In the genomic region with DNA sequence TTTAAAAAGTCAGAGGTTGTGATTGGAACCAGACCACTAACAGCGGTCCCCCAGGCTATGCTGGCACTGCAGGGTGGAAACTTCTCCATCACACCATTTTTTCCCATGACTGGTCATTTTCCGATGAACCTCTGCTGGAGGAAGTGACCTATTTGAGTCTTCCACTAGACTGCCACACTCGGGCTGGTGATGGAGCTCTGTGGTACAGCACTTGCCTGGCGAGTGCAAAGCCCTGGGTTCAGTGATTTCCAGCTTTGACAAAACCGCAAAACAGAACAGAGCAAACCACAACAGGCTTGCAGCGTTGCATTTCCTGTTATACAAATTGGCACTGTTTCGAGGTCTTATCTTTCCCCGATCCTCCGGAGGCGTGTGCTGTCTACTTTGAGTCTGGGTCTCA, we compare ENCODE assay signal across 11 mouse cellular contexts. TPM values are rescaled to one million over a fixed set of nuclear protein-coding genes. Genes with fewer than 3 reads are reported as not detected.
A peak's percentile ranks its signal among the peaks of the same experiment; 100 is the strongest.
DNase-seq lines count a peak whose midpoint lies in the region; ATAC-seq lines count a peak whose summit lies in the region.
"Had no signal": no experiment of that assay in that cellular context is flagged by ENCODE, and none has a peak within 500 bp of the region (broad histone marks: within the 10 kb centered on the region; RNA-seq: fewer than 3 reads in every experiment).

No protein-coding gene starts in this region.

- H3K4me1 ChIP-seq in heart, embryonic 14.5 days (ENCODE audit: control insufficient read depth in 2 of 2, insufficient read depth in 2 of 2, low read length in 2 of 2), result peaks cover 10 to 16% of the 10 kb centered on the region in 2 experiments
- no peaks in the 10 kb centered on the region for H3K4me1 ChIP-seq in embryonic facial prominence, embryonic 15.5 days
- no peaks in the 10 kb centered on the region for H3K4me1 ChIP-seq in hindbrain, embryonic 11.5 days (replicated peaks; ENCODE audit: control insufficient read depth, insufficient read depth, low read length)
- H3K4me1 ChIP-seq: midbrain, embryonic 12.5 days had no signal

- H3K27ac ChIP-seq in heart, embryonic 14.5 days (replicated peaks in 1 of 2; ENCODE audit: control insufficient read depth in 1 of 2, insufficient read depth in 1 of 2, low read depth in 2 of 2, low read length in 2 of 2), result 0 out of 4 replicates have a peak overlapping the region, but pooled peaks of 1 of the 2 experiments have one; percentile 12
- H3K27ac ChIP-seq in embryonic facial prominence, embryonic 15.5 days (replicated peaks), result no peak overlapping the region
- no peak overlapping the region for H3K27ac ChIP-seq in hindbrain, embryonic 11.5 days (ENCODE audit: low read depth, low read length)
- H3K27ac ChIP-seq: midbrain, embryonic 12.5 days had no signal

- WGBS in heart, embryonic 14.5 days, result 54% methylated on average over 10 of the region's 10 CpGs
- 35% methylated on average over 10 of the region's 10 CpGs for WGBS in embryonic facial prominence, embryonic 15.5 days
- 86% methylated on average over 10 of the region's 10 CpGs for WGBS in hindbrain, embryonic 11.5 days

- peak; percentile 65 for ATAC-seq in heart, embryonic 14.5 days (ENCODE audit: insufficient number of reproducible peaks, insufficient read depth, low FRiP score, low read depth)
- ATAC-seq in embryonic facial prominence, embryonic 15.5 days (ENCODE audit: insufficient number of reproducible peaks, low FRiP score, low TSS enrichment, low read depth), result peak; percentile 32; the same call in 1 of the 2 replicates
- ATAC-seq in neutrophil, adult 5-6 weeks (ENCODE audit: extremely low read depth, insufficient number of reproducible peaks, low FRiP score, poor library complexity, severe bottlenecking), result 0 out of 2 replicates have a peak, but pooled peaks have one; percentile 46
- ATAC-seq in hindbrain, embryonic 11.5 days (ENCODE audit: low FRiP score), result no peak
- ATAC-seq: forebrain, embryonic 16.5 days had no signal

- H3K9me3 ChIP-seq in heart, embryonic 14.5 days (ENCODE audit: control insufficient read depth, low read length), result no peaks in the 10 kb centered on the region
- no peaks in the 10 kb centered on the region for H3K9me3 ChIP-seq in embryonic facial prominence, embryonic 15.5 days (replicated peaks)
- no peaks in the 10 kb centered on the region for H3K9me3 ChIP-seq in hindbrain, embryonic 11.5 days (ENCODE audit: control insufficient read depth, low read length)
- H3K9me3 ChIP-seq: midbrain, embryonic 12.5 days had no signal

- H3K27me3 ChIP-seq in heart, embryonic 14.5 days (ENCODE audit: control insufficient read depth, insufficient read depth, low read length), result no peaks in the 10 kb centered on the region
- H3K27me3 ChIP-seq in embryonic facial prominence, embryonic 15.5 days, result no peaks in the 10 kb centered on the region
- H3K27me3 ChIP-seq in hindbrain, embryonic 11.5 days (ENCODE audit: control insufficient read depth, insufficient read depth, low read length), result no peaks in the 10 kb centered on the region
- H3K27me3 ChIP-seq: midbrain, embryonic 12.5 days had no signal

- H3K4me2 ChIP-seq in heart, embryonic 14.5 days (ENCODE audit: low read length), result no peak overlapping the region
- H3K4me2 ChIP-seq in embryonic facial prominence, embryonic 15.5 days (replicated peaks), result no peak overlapping the region
- H3K4me2 ChIP-seq in hindbrain, embryonic 11.5 days (replicated peaks; ENCODE audit: low read depth, low read length), result no peak overlapping the region
- H3K4me2 ChIP-seq: midbrain, embryonic 12.5 days had no signal

- no peak for DNase-seq in heart, postnatal 4 days
- DNase-seq in CD4-positive, CD25-positive, alpha-beta regulatory T cell, adult 2 months (ENCODE audit: low read depth, low spot score), result peak; percentile 64
- DNase-seq in hindbrain, embryonic 11.5 days (ENCODE audit: low spot score), result no peak
- no peak for DNase-seq in urinary bladder, postnatal 14 days (ENCODE audit: low spot score)
- no peak for DNase-seq in kidney, postnatal 14 days
- DNase-seq: embryo, embryonic 11 days had no signal

- H3K9ac ChIP-seq in heart, embryonic 14.5 days (ENCODE audit: low read length), result no peak overlapping the region
- no peak overlapping the region for H3K9ac ChIP-seq in embryonic facial prominence, embryonic 15.5 days
- H3K9ac ChIP-seq in hindbrain, embryonic 11.5 days (ENCODE audit: low read depth, low read length), result no peak overlapping the region
- H3K9ac ChIP-seq: midbrain, embryonic 12.5 days had no signal

- no peaks in the 10 kb centered on the region for H3K36me3 ChIP-seq in heart, embryonic 14.5 days (ENCODE audit: control insufficient read depth, insufficient read depth, low read length)
- no peaks in the 10 kb centered on the region for H3K36me3 ChIP-seq in embryonic facial prominence, embryonic 15.5 days
- H3K36me3 ChIP-seq in hindbrain, embryonic 11.5 days (ENCODE audit: control insufficient read depth, insufficient read depth, low read length), result no peaks in the 10 kb centered on the region
- H3K36me3 ChIP-seq: midbrain, embryonic 12.5 days had no signal

- no peak overlapping the region for H3K4me3 ChIP-seq in heart, embryonic 14.5 days (ENCODE audit: control insufficient read depth in 1 of 2, insufficient read depth in 1 of 2, low read depth in 1 of 2, low read length in 2 of 2)
- no peak overlapping the region for H3K4me3 ChIP-seq in embryonic facial prominence, embryonic 15.5 days (replicated peaks)
- H3K4me3 ChIP-seq in hindbrain, embryonic 11.5 days (ENCODE audit: low read depth, low read length), result no peak overlapping the region
- H3K4me3 ChIP-seq: midbrain, embryonic 12.5 days had no signal

RNA-seq across cellular contexts. Expression of gene F2r, which starts 25.4 kb away (rescaled TPM):
- polyA plus RNA-seq in heart, embryonic 14.5 days (2014; fragmentation: Nextera tagmentation; extraction: Ambion mirVana), result 128 and 133 TPM in 2 replicates
- total RNA-seq in heart, postnatal 4 days (2021), result 10 to 100 TPM; 66.3 to 72.7 TPM
- 81.7 and 82.3 TPM in 2 replicates for polyA plus RNA-seq in embryonic facial prominence, embryonic 15.5 days (2015; fragmentation: Nextera tagmentation; extraction: Ambion mirVana)
- total RNA-seq in neutrophil, adult 5-6 weeks (2017), result 2.9 and 3.1 TPM in 2 replicates
- polyA plus RNA-seq in hindbrain, embryonic 11.5 days (2014; fragmentation: Nextera tagmentation; extraction: Ambion mirVana), result 123 and 132 TPM in 2 replicates
